10 mouse cellular contexts compared by ENCODE assay signal in the genomic region with DNA sequence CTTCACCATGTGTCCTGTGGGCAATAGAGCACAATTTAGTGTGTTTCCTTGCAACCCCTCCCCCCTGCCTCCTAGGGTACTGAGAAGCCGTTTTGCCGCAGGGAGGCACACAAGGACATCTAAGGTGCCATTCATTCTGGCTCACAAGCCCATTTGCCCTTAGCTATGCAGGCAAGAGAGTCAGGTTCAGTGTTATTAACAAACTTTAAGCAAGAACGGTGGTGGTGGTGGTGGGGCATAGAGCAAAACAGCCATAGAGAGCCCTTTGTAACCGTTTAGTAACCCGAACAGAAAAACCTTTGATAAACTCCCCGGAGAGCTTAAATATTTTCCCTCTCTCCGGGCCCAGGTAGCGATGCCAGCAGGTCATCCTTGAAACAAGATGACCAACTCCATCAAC. TPM values are rescaled to one million over a fixed set of nuclear protein-coding genes. Genes with fewer than 3 reads are reported as not detected.
DNase-seq lines count a peak whose midpoint lies in the region; ATAC-seq and TF ChIP-seq lines count a peak whose summit lies in the region.
"Had no signal": no experiment of that assay in that cellular context is flagged by ENCODE, and none has a peak within 500 bp of the region (broad histone marks: within the 10 kb centered on the region; RNA-seq: fewer than 3 reads in every experiment).

No protein-coding gene starts in this region.

- no peaks in the 10 kb centered on the region for H3K36me3 ChIP-seq in hindbrain, embryonic 13.5 days
- H3K36me3 ChIP-seq in hindbrain, embryonic 11.5 days (ENCODE audit: control insufficient read depth, insufficient read depth, low read length): no peaks in the 10 kb centered on the region
- H3K36me3 ChIP-seq in embryonic facial prominence, embryonic 13.5 days: no peaks in the 10 kb centered on the region
- H3K36me3 ChIP-seq in forebrain, postnatal 0 days (ENCODE audit: insufficient read depth): no peaks in the 10 kb centered on the region
- H3K36me3 ChIP-seq in midbrain, embryonic 14.5 days (ENCODE audit: control insufficient read depth, insufficient read depth, low read length): no peaks in the 10 kb centered on the region

- H3K4me2 ChIP-seq in hindbrain, embryonic 13.5 days: peak overlapping the region; percentile 37; the same call in 1 of the 2 replicates
- no peak overlapping the region for H3K4me2 ChIP-seq in hindbrain, embryonic 11.5 days (replicated peaks; ENCODE audit: low read depth, low read length)
- H3K4me2 ChIP-seq in embryonic facial prominence, embryonic 13.5 days: peak overlapping the region; percentile 49
- peak overlapping the region; percentile 38 for H3K4me2 ChIP-seq in forebrain, postnatal 0 days (ENCODE audit: low read depth)
- peak overlapping the region; percentile 35 for H3K4me2 ChIP-seq in midbrain, embryonic 14.5 days (ENCODE audit: low read length)

- H3K9me3 ChIP-seq in hindbrain, embryonic 13.5 days: no peaks in the 10 kb centered on the region
- H3K9me3 ChIP-seq in hindbrain, embryonic 11.5 days (ENCODE audit: control insufficient read depth, low read length): no peaks in the 10 kb centered on the region
- H3K9me3 ChIP-seq in embryonic facial prominence, embryonic 13.5 days: no peaks in the 10 kb centered on the region
- H3K9me3 ChIP-seq in forebrain, postnatal 0 days (ENCODE audit: low read length): no peaks in the 10 kb centered on the region
- no peaks in the 10 kb centered on the region for H3K9me3 ChIP-seq in midbrain, embryonic 14.5 days (ENCODE audit: control insufficient read depth, low read length)

- 40% methylated on average over 8 of the region's 8 CpGs for WGBS in hindbrain, embryonic 13.5 days
- whole genome bisulfite sequencing in hindbrain, embryonic 11.5 days: 30% methylated on average over 8 of the region's 8 CpGs
- 13% methylated on average over 8 of the region's 8 CpGs for WGBS in embryonic facial prominence, embryonic 13.5 days
- 42% methylated on average over 8 of the region's 8 CpGs for WGBS in forebrain, postnatal 0 days
- WGBS in midbrain, embryonic 14.5 days: 48% methylated on average over 8 of the region's 8 CpGs

- H3K9ac ChIP-seq in hindbrain, embryonic 13.5 days: no peak overlapping the region
- H3K9ac ChIP-seq in hindbrain, embryonic 11.5 days (ENCODE audit: low read depth, low read length): no peak overlapping the region
- peak overlapping the region; percentile 11; the same call in 1 of the 2 replicates for H3K9ac ChIP-seq in embryonic facial prominence, embryonic 13.5 days
- no peak overlapping the region for H3K9ac ChIP-seq in forebrain, postnatal 0 days
- H3K9ac ChIP-seq in midbrain, embryonic 14.5 days (replicated peaks; ENCODE audit: low read length): no peak overlapping the region

- H3K4me3 ChIP-seq in hindbrain, embryonic 13.5 days: no peak overlapping the region
- H3K4me3 ChIP-seq in hindbrain, embryonic 11.5 days (ENCODE audit: low read depth, low read length): no peak overlapping the region
- peak overlapping the region; percentile 18 for H3K4me3 ChIP-seq in embryonic facial prominence, embryonic 13.5 days
- 0 out of 2 replicates have a peak overlapping the region, but pooled peaks have one; percentile 9 for H3K4me3 ChIP-seq in forebrain, postnatal 0 days (ENCODE audit: low read depth, low read length)
- no peak overlapping the region for H3K4me3 ChIP-seq in midbrain, embryonic 14.5 days (replicated peaks; ENCODE audit: low read depth, low read length)

- DNase-seq in hindbrain, embryonic 11.5 days (ENCODE audit: low spot score): no peak
- no peak for DNase-seq in forebrain, postnatal 0 days
- no peak for DNase-seq in midbrain, embryonic 14.5 days
- DNase-seq in frontal cortex, postnatal 25 days (ENCODE audit: low spot score in 2 of 2): no peak

- H3K27ac ChIP-seq in hindbrain, embryonic 13.5 days: no peak overlapping the region
- no peak overlapping the region for H3K27ac ChIP-seq in hindbrain, embryonic 11.5 days (ENCODE audit: low read depth, low read length)
- H3K27ac ChIP-seq in embryonic facial prominence, embryonic 13.5 days: peak overlapping the region; percentile 48; the same call in 1 of the 2 replicates
- no peak overlapping the region for H3K27ac ChIP-seq in forebrain, postnatal 0 days (ENCODE audit: low read depth, low read length)
- no peak overlapping the region for H3K27ac ChIP-seq in midbrain, embryonic 14.5 days (replicated peaks; ENCODE audit: low read depth, low read length)

- H3K4me1 ChIP-seq in hindbrain, embryonic 13.5 days (replicated peaks): no peaks in the 10 kb centered on the region; the same call in 1 of the 2 replicates
- H3K4me1 ChIP-seq in hindbrain, embryonic 11.5 days (replicated peaks; ENCODE audit: control insufficient read depth, insufficient read depth, low read length): no peaks in the 10 kb centered on the region
- H3K4me1 ChIP-seq in embryonic facial prominence, embryonic 13.5 days: no peaks in the 10 kb centered on the region; the same call in 1 of the 2 replicates
- no peaks in the 10 kb centered on the region for H3K4me1 ChIP-seq in forebrain, postnatal 0 days (ENCODE audit: insufficient read depth)
- H3K4me1 ChIP-seq in midbrain, embryonic 14.5 days (ENCODE audit: control insufficient read depth, insufficient read depth, low read length): 0 out of 2 replicates have a peak, but pooled peaks cover 5% of the 10 kb centered on the region

- no peak for TF ChIP-seq CTCF in forebrain, postnatal 0 days (IDR thresholded peaks at IDR 0.05; ENCODE audit: low read depth)

- H3K27me3 ChIP-seq in hindbrain, embryonic 13.5 days: peaks cover 24% of the 10 kb centered on the region
- 0 out of 2 replicates have a peak, but pooled peaks cover 2% of the 10 kb centered on the region for H3K27me3 ChIP-seq in hindbrain, embryonic 11.5 days (ENCODE audit: control insufficient read depth, insufficient read depth, low read length)
- no peaks in the 10 kb centered on the region for H3K27me3 ChIP-seq in embryonic facial prominence, embryonic 13.5 days
- no peaks in the 10 kb centered on the region; the same call in 1 of the 2 replicates for H3K27me3 ChIP-seq in forebrain, postnatal 0 days (ENCODE audit: insufficient read depth, low read length)
- H3K27me3 ChIP-seq in midbrain, embryonic 14.5 days (ENCODE audit: control insufficient read depth, insufficient read depth, low read length): no peaks in the 10 kb centered on the region
- H3K27me3 ChIP-seq: CH12.LX had no signal

- ATAC-seq in hindbrain, embryonic 13.5 days (ENCODE audit: low FRiP score): no peak
- ATAC-seq in hindbrain, embryonic 11.5 days (ENCODE audit: low FRiP score): no peak
- peak; percentile 45; the same call in 1 of the 2 replicates for ATAC-seq in embryonic facial prominence, embryonic 13.5 days (ENCODE audit: insufficient number of reproducible peaks, insufficient read depth, low FRiP score, low TSS enrichment, low read depth)
- ATAC-seq in forebrain, postnatal 0 days: peak; percentile 44; the same call in 1 of the 2 replicates
- no peak for ATAC-seq in midbrain, embryonic 14.5 days (ENCODE audit: low FRiP score, low TSS enrichment)
- no peak for ATAC-seq in erythroblast, adult 5-6 weeks (replicated peaks; ENCODE audit: low FRiP score, poor library complexity, severe bottlenecking)
- ATAC-seq in frontal cortex, adult (ENCODE audit: low TSS enrichment): no peak
- ATAC-seq: lung, postnatal 0 days had no signal

RNA-seq across cellular contexts. Expression of a gene that starts 29.3 kb away (rescaled TPM):
- polyA plus RNA-seq in hindbrain, embryonic 13.5 days (2015; fragmentation: Nextera tagmentation; extraction: Ambion mirVana): 41.0 and 41.4 TPM in 2 replicates
- 46.3 and 50.8 TPM in 2 replicates for polyA plus RNA-seq in hindbrain, embryonic 11.5 days (2014; fragmentation: Nextera tagmentation; extraction: Ambion mirVana)
- 26.5 and 27.9 TPM in 2 replicates for polyA plus RNA-seq in embryonic facial prominence, embryonic 13.5 days (2015; fragmentation: Nextera tagmentation; extraction: Ambion mirVana)
- total RNA-seq in forebrain, postnatal 0 days (2014; rRNA removed): 29.5 and 31.1 TPM in 2 replicates
- polyA plus RNA-seq in forebrain, postnatal 0 days (2015; fragmentation: Nextera tagmentation; extraction: Ambion mirVana): 24.0 and 24.4 TPM in 2 replicates
- 36.6 and 37.9 TPM in 2 replicates for polyA plus RNA-seq in midbrain, embryonic 14.5 days (2014; fragmentation: Nextera tagmentation; extraction: Ambion mirVana)
- 4.8 and 6.7 TPM in 2 replicates for total RNA-seq in erythroblast, adult 5-6 weeks (2015; ENCODE audit: low replicate concordance)
- 10.6 and 12.1 TPM in 2 replicates for total RNA-seq in erythroblast, adult 5-6 weeks (2017; ENCODE audit: low replicate concordance)

Comparison
In these comparisons a context has a peak if more than half of its experiments do, and no peak if none do; other contexts are left out.
1. ATAC-seq: peak in embryonic facial prominence, embryonic 13.5 days (single experiment) and forebrain, postnatal 0 days (single experiment); none in hindbrain, embryonic 13.5 days (single experiment), hindbrain, embryonic 11.5 days (single experiment), midbrain, embryonic 14.5 days (single experiment), erythroblast, adult 5-6 weeks (single experiment) and frontal cortex, adult (single experiment).
2. H3K4me3 ChIP-seq: peak in embryonic facial prominence, embryonic 13.5 days (single experiment) and forebrain, postnatal 0 days (single experiment); none in hindbrain, embryonic 13.5 days (single experiment), hindbrain, embryonic 11.5 days (single experiment) and midbrain, embryonic 14.5 days (single experiment).